Mouse (Mus musculus) forebrain, embryonic 16.5 days (tissue): ENCODE results near the gene Fam163a. TPM values are rescaled to one million over a fixed set of nuclear protein-coding genes. Genes with fewer than 3 reads are reported as not detected.

Source experiments
- ATAC-seq: fragments of 200-750 bp; cut with Nextera tagmentation; 2 replicates; pipeline ENCODE4 v1.8.0; 2017; ENCODE audit warnings: mild to moderate bottlenecking, moderate library complexity
- H3K27ac ChIP-seq: fragments of 300-500 bp; sonication (generic); 2 replicates; pipeline ENCODE4 v1.5.1; 2014; ENCODE audit warnings: low read length, control low read depth
- H3K27me3 ChIP-seq: fragments of 300-500 bp; sonication (generic); replicated peaks from 2 replicates; pipeline ENCODE4 v1.6.1; 2014; ENCODE audit warnings: low read length; ENCODE audit not compliant: control insufficient read depth, insufficient read depth
- H3K36me3 ChIP-seq: fragments of 300-500 bp; sonication (generic); 2 replicates; pipeline ENCODE4 v1.6.1; 2014; ENCODE audit not compliant: control insufficient read depth, insufficient read depth
- H3K4me1 ChIP-seq: fragments of 300-500 bp; sonication (generic); replicated peaks from 2 replicates; pipeline ENCODE4 v1.6.1; 2014; ENCODE audit warnings: low read length; ENCODE audit not compliant: control insufficient read depth, insufficient read depth
- H3K4me2 ChIP-seq: fragments of 300-500 bp; sonication (generic); 2 replicates; pipeline ENCODE4 v1.6.1; 2014; ENCODE audit warnings: mild to moderate bottlenecking, low read length, control low read depth
- H3K4me3 ChIP-seq: fragments of 300-500 bp; sonication (generic); replicated peaks from 2 replicates; pipeline ENCODE4 v1.5.1; 2014; ENCODE audit warnings: mild to moderate bottlenecking, low read length, control low read depth
- H3K9ac ChIP-seq: fragments of 300-500 bp; sonication (generic); replicated peaks from 2 replicates; pipeline ENCODE4 v1.6.1; 2014; ENCODE audit warnings: low read depth, low read length, control low read depth
- H3K9me3 ChIP-seq: fragments of 300-500 bp; sonication (generic); 2 replicates; pipeline ENCODE4 v1.6.1; 2016; ENCODE audit warnings: low read length; ENCODE audit not compliant: control insufficient read depth
- WGBS: fragments of 180-500 bp; shearing (Covaris S2); extraction: QIAGEN DNeasy Blood & Tissue Kit; methylation state at CpG from one replicate; pipeline ENCODE4 v1.1.7; 2014; 5-methylcytosine and 5-hydroxymethylcytosine counted together
- polyA plus RNA-seq: library from polyadenylated mRNA; unstranded; fragments of >200 nt; fragmentation: Nextera tagmentation; extraction: Ambion mirVana; gene quantifications from 2 replicates; pipeline ENCODE4 v1.2.1, GENCODE M21; 2015

Fam163a gene
- polyA plus RNA-seq, 1 experiment from 2014 or later: 2.6 TPM

- ATAC-seq: no peak
- Histone ChIP-seq H3K36me3 (no peaks in the 10 kb centered on the region), H3K4me1 (no peaks in the 10 kb centered on the region), H3K9ac (no peak overlapping the region), H3K4me2 (no peak overlapping the region), H3K27ac (no peak overlapping the region), H3K27me3 (no peaks in the 10 kb centered on the region), H3K4me3 (no peak overlapping the region), H3K9me3 (no peaks in the 10 kb centered on the region)
- 61% methylated on average over 3 of the region's 3 CpGs for WGBS
Observed at GRCm38 (mm10) chr1:156077655-156078054, 127.2 kb downstream of the Fam163a start.

GRCm38 (mm10) chr1:156076474-156076873 is 128.4 kb downstream of the Fam163a start:
- no peaks in the 10 kb centered on the region for H3K9me3 ChIP-seq
- WGBS: 62% methylated on average over 4 of the region's 4 CpGs
- H3K27ac ChIP-seq: no peak overlapping the region
- no peak for ATAC-seq
- H3K36me3 ChIP-seq: no peaks in the 10 kb centered on the region
- H3K4me2 ChIP-seq: no peak overlapping the region
- no peaks in the 10 kb centered on the region for H3K4me1 ChIP-seq
- no peak overlapping the region for H3K9ac ChIP-seq
- no peaks in the 10 kb centered on the region for H3K27me3 ChIP-seq
- no peak overlapping the region for H3K4me3 ChIP-seq

GRCm38 (mm10) chr1:156074575-156074974 is 130.3 kb downstream of the Fam163a start:
- Histone ChIP-seq H3K27me3 (no peaks in the 10 kb centered on the region), H3K9me3 (no peaks in the 10 kb centered on the region), H3K4me2 (no peak overlapping the region), H3K9ac (no peak overlapping the region), H3K4me1 (no peaks in the 10 kb centered on the region), H3K36me3 (no peaks in the 10 kb centered on the region), H3K27ac (no peak overlapping the region), H3K4me3 (no peak overlapping the region)
- WGBS: 87% methylated on average over 8 of the region's 8 CpGs
- no peak for ATAC-seq

- H3K27me3 ChIP-seq: no peaks in the 10 kb centered on the region
- WGBS: 65% methylated on average over 15 of the region's 15 CpGs
- H3K4me1 ChIP-seq: no peaks in the 10 kb centered on the region
- no peak overlapping the region for H3K4me3 ChIP-seq
- ATAC-seq: no peak
- H3K9ac ChIP-seq: no peak overlapping the region
- H3K4me2 ChIP-seq: no peak overlapping the region
- no peak overlapping the region for H3K27ac ChIP-seq
- no peaks in the 10 kb centered on the region for H3K9me3 ChIP-seq
- H3K36me3 ChIP-seq: no peaks in the 10 kb centered on the region
Observed at GRCm38 (mm10) chr1:156073169-156073821, 131.5 kb downstream of the Fam163a start.

- no peak for ATAC-seq
- H3K9me3 ChIP-seq: no peaks in the 10 kb centered on the region
- H3K4me3 ChIP-seq: no peak overlapping the region
- 89% methylated on average over 14 of the region's 14 CpGs for WGBS
- H3K27ac ChIP-seq: no peak overlapping the region
- H3K4me1 ChIP-seq: no peaks in the 10 kb centered on the region
- no peaks in the 10 kb centered on the region for H3K27me3 ChIP-seq
- H3K9ac ChIP-seq: no peak overlapping the region
- peaks cover 3% of the 10 kb centered on the region; the same call in 1 of the 2 replicates for H3K36me3 ChIP-seq
- no peak overlapping the region for H3K4me2 ChIP-seq
Observed at GRCm38 (mm10) chr1:156070106-156070505, 134.7 kb downstream of the Fam163a start.

GRCm38 (mm10) chr1:156066133-156066532 is 138.7 kb downstream of the Fam163a start:
- H3K9me3 ChIP-seq: no peaks in the 10 kb centered on the region
- no peak overlapping the region for H3K4me3 ChIP-seq

GRCm38 (mm10) chr1:156062193-156062592 is 142.6 kb downstream of the Fam163a start:
- no peak for ATAC-seq
- Histone ChIP-seq H3K9me3 (no peaks in the 10 kb centered on the region), H3K4me1 (no peaks in the 10 kb centered on the region), H3K9ac (no peak overlapping the region), H3K4me3 (no peak overlapping the region), H3K36me3 (peaks cover 20% of the 10 kb centered on the region), H3K4me2 (no peak overlapping the region), H3K27me3 (no peaks in the 10 kb centered on the region), H3K27ac (no peak overlapping the region)
- WGBS: 95% methylated on average over 4 of the region's 4 CpGs

More at GRCm38 (mm10) chr1:156066133-156066532, 138.7 kb downstream of the Fam163a start:
- Histone ChIP-seq H3K27me3 (no peaks in the 10 kb centered on the region), H3K27ac (no peak overlapping the region), H3K4me1 (no peaks in the 10 kb centered on the region), H3K4me2 (no peak overlapping the region), H3K9ac (no peak overlapping the region), H3K36me3 (peaks cover 20% of the 10 kb centered on the region)
- ATAC-seq: no peak
- WGBS: 78% methylated on average over 3 of the region's 3 CpGs

- H3K27me3 ChIP-seq: no peaks in the 10 kb centered on the region
- H3K4me2 ChIP-seq: no peak overlapping the region
- H3K9me3 ChIP-seq: no peaks in the 10 kb centered on the region
- no peak overlapping the region for H3K4me3 ChIP-seq
- H3K27ac ChIP-seq: no peak overlapping the region
- 96% methylated on average over 2 of the region's 2 CpGs for WGBS
- ATAC-seq: no peak
- no peaks in the 10 kb centered on the region for H3K4me1 ChIP-seq
- H3K9ac ChIP-seq: no peak overlapping the region
- H3K36me3 ChIP-seq: peaks cover 11% of the 10 kb centered on the region
Observed at GRCm38 (mm10) chr1:156058207-156058606, 146.6 kb downstream of the Fam163a start.

- Histone ChIP-seq H3K27me3 (no peaks in the 10 kb centered on the region), H3K4me3 (no peak overlapping the region), H3K9me3 (no peaks in the 10 kb centered on the region), H3K36me3 (peaks cover 4% of the 10 kb centered on the region), H3K27ac (no peak overlapping the region), H3K4me1 (peaks cover 14% of the 10 kb centered on the region), H3K4me2 (no peak overlapping the region), H3K9ac (no peak overlapping the region)
- no peak for ATAC-seq
- WGBS: 70% methylated on average over 3 of the region's 3 CpGs
Observed at GRCm38 (mm10) chr1:156046688-156047087, 158.1 kb downstream of the Fam163a start.

- Histone ChIP-seq H3K4me2 (no peak overlapping the region), H3K4me3 (no peak overlapping the region), H3K9me3 (no peaks in the 10 kb centered on the region), H3K4me1 (peaks cover 18% of the 10 kb centered on the region), H3K27ac (no peak overlapping the region), H3K36me3 (no peaks in the 10 kb centered on the region; the same call in 1 of the 2 replicates), H3K9ac (no peak overlapping the region), H3K27me3 (no peaks in the 10 kb centered on the region)
- WGBS: 91% methylated on average over 5 of the region's 5 CpGs
- ATAC-seq: no peak
Observed at GRCm38 (mm10) chr1:156044211-156044611, 160.6 kb downstream of the Fam163a start.
